Mouse (Mus musculus): ENCODE results near the gene Rnf130. TPM values are rescaled to one million over a fixed set of nuclear protein-coding genes. Genes with fewer than 3 reads are reported as not detected.

Rnf130 gene
- polyA plus RNA-seq, 1 experiment from 2014 or later, result 14.7 TPM

- Histone ChIP-seq H3K4me1 (ENCODE audit: control insufficient read depth, insufficient read depth, low read length) (no peaks in the 10 kb centered on the region), H3K4me2 (ENCODE audit: low read depth, low read length) (no peak overlapping the region), H3K27me3 (replicated peaks; ENCODE audit: control insufficient read depth, insufficient read depth, low read length) (no peaks in the 10 kb centered on the region), H3K27ac (ENCODE audit: low read length) (no peak overlapping the region), H3K9me3 (ENCODE audit: control insufficient read depth, low read length) (no peaks in the 10 kb centered on the region), H3K36me3 (ENCODE audit: control insufficient read depth, insufficient read depth, low read length) (no peaks in the 10 kb centered on the region), H3K9ac (ENCODE audit: low read depth, low read length) (no peak overlapping the region), H3K4me3 (ENCODE audit: low read length) (no peak overlapping the region)
- no peak for ATAC-seq
- WGBS, result 91% methylated on average over 4 of the region's 4 CpGs
These were observed 11.8 kb downstream of the Rnf130 start for GRCm38 (mm10) chr11:50036781-50037460.

GRCm38 (mm10) chr11:50038757-50039156, 13.6 kb downstream of the Rnf130 start:
- Histone ChIP-seq H3K4me1 (ENCODE audit: control insufficient read depth, insufficient read depth, low read length) (no peaks in the 10 kb centered on the region), H3K9me3 (ENCODE audit: control insufficient read depth, low read length) (no peaks in the 10 kb centered on the region), H3K36me3 (ENCODE audit: control insufficient read depth, insufficient read depth, low read length) (no peaks in the 10 kb centered on the region), H3K27ac (ENCODE audit: low read length) (no peak overlapping the region), H3K9ac (ENCODE audit: low read depth, low read length) (no peak overlapping the region), H3K4me2 (ENCODE audit: low read depth, low read length) (no peak overlapping the region), H3K27me3 (replicated peaks; ENCODE audit: control insufficient read depth, insufficient read depth, low read length) (no peaks in the 10 kb centered on the region), H3K4me3 (ENCODE audit: low read length) (no peak overlapping the region)
- 84% methylated on average over 1 of the region's 1 CpGs for WGBS
- no peak for ATAC-seq

DNA sequence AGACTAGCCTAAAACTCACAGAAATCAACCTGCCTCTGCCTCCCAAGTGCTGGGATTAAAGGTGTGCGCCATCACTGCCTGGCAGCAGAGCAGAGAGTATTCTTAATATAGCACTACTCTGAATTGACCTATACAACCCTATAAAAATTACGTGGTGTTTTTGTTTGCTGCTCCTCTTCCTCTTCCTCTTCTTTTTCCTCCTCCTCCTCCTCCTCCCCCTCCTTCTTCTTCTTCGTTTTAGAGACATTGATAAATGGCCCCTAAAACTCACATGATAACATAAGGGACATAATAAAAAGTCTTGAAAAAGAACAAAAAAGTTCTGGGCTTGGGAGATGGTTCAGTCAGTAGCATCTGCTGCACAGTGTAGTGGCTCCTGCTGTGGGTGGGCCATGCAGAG, 16.0 kb downstream of the Rnf130 start:
- Histone ChIP-seq H3K36me3 (ENCODE audit: control insufficient read depth, insufficient read depth, low read length) (no peaks in the 10 kb centered on the region), H3K9ac (ENCODE audit: low read depth, low read length) (no peak overlapping the region), H3K4me1 (ENCODE audit: control insufficient read depth, insufficient read depth, low read length) (no peaks in the 10 kb centered on the region), H3K4me2 (ENCODE audit: low read depth, low read length) (no peak overlapping the region), H3K4me3 (ENCODE audit: low read length) (no peak overlapping the region), H3K27me3 (replicated peaks; ENCODE audit: control insufficient read depth, insufficient read depth, low read length) (no peaks in the 10 kb centered on the region), H3K27ac (ENCODE audit: low read length) (no peak overlapping the region), H3K9me3 (ENCODE audit: control insufficient read depth, low read length) (no peaks in the 10 kb centered on the region)
- ATAC-seq, result no peak
- 70% methylated on average over 3 of the region's 3 CpGs for WGBS

GRCm38 (mm10) chr11:50042345-50042997, 17.3 kb downstream of the Rnf130 start:
- Histone ChIP-seq H3K4me2 (ENCODE audit: low read depth, low read length) (no peak overlapping the region), H3K9ac (ENCODE audit: low read depth, low read length) (no peak overlapping the region), H3K4me3 (ENCODE audit: low read length) (no peak overlapping the region), H3K36me3 (ENCODE audit: control insufficient read depth, insufficient read depth, low read length) (no peaks in the 10 kb centered on the region), H3K4me1 (ENCODE audit: control insufficient read depth, insufficient read depth, low read length) (no peaks in the 10 kb centered on the region), H3K27me3 (replicated peaks; ENCODE audit: control insufficient read depth, insufficient read depth, low read length) (no peaks in the 10 kb centered on the region), H3K27ac (ENCODE audit: low read length) (no peak overlapping the region), H3K9me3 (ENCODE audit: control insufficient read depth, low read length) (no peaks in the 10 kb centered on the region)
- WGBS, result 74% methylated on average over 4 of the region's 4 CpGs
- ATAC-seq, result 0 out of 2 replicates have a peak, but pooled peaks have one; percentile 11

GRCm38 (mm10) chr11:50044454-50044853, 19.3 kb downstream of the Rnf130 start:
- no peak for ATAC-seq
- no peak overlapping the region for H3K4me3 ChIP-seq (ENCODE audit: low read length)
- no peak overlapping the region for H3K9ac ChIP-seq (ENCODE audit: low read depth, low read length)
- no peaks in the 10 kb centered on the region for H3K27me3 ChIP-seq (replicated peaks; ENCODE audit: control insufficient read depth, insufficient read depth, low read length)
- H3K4me1 ChIP-seq (ENCODE audit: control insufficient read depth, insufficient read depth, low read length), result no peaks in the 10 kb centered on the region
- WGBS, result 91% methylated on average over 4 of the region's 4 CpGs
- no peaks in the 10 kb centered on the region for H3K36me3 ChIP-seq (ENCODE audit: control insufficient read depth, insufficient read depth, low read length)
- H3K4me2 ChIP-seq (ENCODE audit: low read depth, low read length), result no peak overlapping the region
- H3K27ac ChIP-seq (ENCODE audit: low read length), result no peak overlapping the region
- no peaks in the 10 kb centered on the region for H3K9me3 ChIP-seq (ENCODE audit: control insufficient read depth, low read length)

DNA sequence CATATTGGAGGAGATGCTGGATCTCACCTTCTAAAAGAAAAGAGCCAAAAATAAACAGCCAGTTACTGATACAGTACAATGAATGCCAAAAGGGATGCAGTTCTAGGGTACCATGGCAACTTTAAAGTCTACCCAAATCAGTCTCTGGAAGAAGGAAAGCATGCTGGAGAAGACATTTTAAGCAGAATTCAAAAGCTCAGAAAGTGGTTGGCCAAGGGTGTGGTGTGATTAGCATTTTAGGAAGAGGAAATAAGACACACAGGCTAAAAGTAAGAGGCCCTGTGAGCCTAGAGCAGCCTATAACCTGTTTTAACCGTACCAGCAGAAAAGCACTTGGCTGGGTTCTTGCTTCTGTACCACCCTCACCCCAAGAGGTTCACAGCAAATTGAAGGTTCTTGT, 22.5 kb downstream of the Rnf130 start:
- Histone ChIP-seq H3K9me3 (ENCODE audit: control insufficient read depth, low read length) (no peaks in the 10 kb centered on the region), H3K4me3 (ENCODE audit: low read length) (no peak overlapping the region), H3K27me3 (replicated peaks; ENCODE audit: control insufficient read depth, insufficient read depth, low read length) (no peaks in the 10 kb centered on the region), H3K4me1 (ENCODE audit: control insufficient read depth, insufficient read depth, low read length) (no peaks in the 10 kb centered on the region), H3K9ac (ENCODE audit: low read depth, low read length) (no peak overlapping the region), H3K4me2 (ENCODE audit: low read depth, low read length) (no peak overlapping the region), H3K27ac (ENCODE audit: low read length) (no peak overlapping the region), H3K36me3 (ENCODE audit: control insufficient read depth, insufficient read depth, low read length) (no peaks in the 10 kb centered on the region)
- ATAC-seq, result no peak
- 81% methylated on average over 1 of the region's 1 CpGs for WGBS

DNA sequence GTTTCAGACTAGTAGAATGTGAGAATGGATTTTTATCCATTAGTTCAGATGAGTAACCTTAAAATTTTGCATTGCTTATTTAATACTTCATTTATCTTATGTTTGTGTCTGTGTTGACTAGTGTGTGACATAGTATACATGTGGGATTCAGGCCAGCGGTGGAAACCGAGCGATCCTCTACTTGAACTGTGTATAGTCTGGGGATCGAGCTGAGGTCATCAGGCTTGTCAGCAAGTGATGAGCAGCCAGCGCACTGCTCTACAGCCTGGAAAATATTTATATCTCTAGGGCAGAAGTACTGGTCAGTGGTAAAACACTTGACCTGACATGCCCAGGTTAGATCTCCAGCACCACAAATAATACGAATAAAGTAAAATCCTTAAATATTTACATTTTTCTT, 23.0 kb downstream of the Rnf130 start:
- no peaks in the 10 kb centered on the region for H3K4me1 ChIP-seq (ENCODE audit: control insufficient read depth, insufficient read depth, low read length)
- H3K9ac ChIP-seq (ENCODE audit: low read depth, low read length), result no peak overlapping the region
- no peak overlapping the region for H3K27ac ChIP-seq (ENCODE audit: low read length)
- WGBS, result 54% methylated on average over 6 of the region's 6 CpGs
- ATAC-seq, result no peak
- no peak overlapping the region for H3K4me3 ChIP-seq (ENCODE audit: low read length)
- no peaks in the 10 kb centered on the region for H3K27me3 ChIP-seq (replicated peaks; ENCODE audit: control insufficient read depth, insufficient read depth, low read length)
- H3K9me3 ChIP-seq (ENCODE audit: control insufficient read depth, low read length), result no peaks in the 10 kb centered on the region
- no peak overlapping the region for H3K4me2 ChIP-seq (ENCODE audit: low read depth, low read length)
- no peaks in the 10 kb centered on the region for H3K36me3 ChIP-seq (ENCODE audit: control insufficient read depth, insufficient read depth, low read length)

GRCm38 (mm10) chr11:50050392-50050791, 25.2 kb downstream of the Rnf130 start:
- Histone ChIP-seq H3K36me3 (ENCODE audit: control insufficient read depth, insufficient read depth, low read length) (no peaks in the 10 kb centered on the region), H3K27me3 (replicated peaks; ENCODE audit: control insufficient read depth, insufficient read depth, low read length) (no peaks in the 10 kb centered on the region), H3K9ac (ENCODE audit: low read depth, low read length) (no peak overlapping the region), H3K4me3 (ENCODE audit: low read length) (no peak overlapping the region), H3K9me3 (ENCODE audit: control insufficient read depth, low read length) (no peaks in the 10 kb centered on the region), H3K4me1 (ENCODE audit: control insufficient read depth, insufficient read depth, low read length) (no peaks in the 10 kb centered on the region), H3K27ac (ENCODE audit: low read length) (no peak overlapping the region), H3K4me2 (ENCODE audit: low read depth, low read length) (no peak overlapping the region)
- 52% methylated on average over 6 of the region's 6 CpGs for WGBS
- 0 out of 2 replicates have a peak, but pooled peaks have one; percentile 58 for ATAC-seq

DNA sequence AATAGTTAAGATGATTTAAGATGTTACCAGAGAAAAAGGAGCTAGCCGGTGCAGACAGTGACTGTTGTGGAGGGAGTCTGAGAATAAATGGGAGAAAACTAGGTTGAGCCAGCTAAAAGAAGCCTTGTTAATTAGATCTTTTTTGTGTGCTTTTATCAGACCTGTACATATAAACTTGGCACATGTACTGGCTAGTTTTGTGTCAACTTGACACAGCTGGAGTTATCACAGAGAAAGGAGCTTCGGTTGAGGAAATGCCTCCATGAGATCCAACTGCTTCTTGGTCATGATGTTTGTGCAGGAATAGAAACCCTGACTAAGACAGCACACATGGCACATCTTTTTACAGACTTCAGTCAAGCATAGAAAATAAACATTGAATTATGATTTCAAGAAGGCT, 32.6 kb downstream of the Rnf130 start:
- no peaks in the 10 kb centered on the region for H3K4me1 ChIP-seq (ENCODE audit: control insufficient read depth, insufficient read depth, low read length)
- H3K4me3 ChIP-seq (ENCODE audit: low read length), result no peak overlapping the region
- no peaks in the 10 kb centered on the region for H3K9me3 ChIP-seq (ENCODE audit: control insufficient read depth, low read length)
- no peaks in the 10 kb centered on the region for H3K27me3 ChIP-seq (replicated peaks; ENCODE audit: control insufficient read depth, insufficient read depth, low read length)
- no peaks in the 10 kb centered on the region for H3K36me3 ChIP-seq (ENCODE audit: control insufficient read depth, insufficient read depth, low read length)
- H3K9ac ChIP-seq (ENCODE audit: low read depth, low read length), result no peak overlapping the region
- WGBS, result 71% methylated on average over 2 of the region's 2 CpGs
- no peak overlapping the region for H3K27ac ChIP-seq (ENCODE audit: low read length)
- H3K4me2 ChIP-seq (ENCODE audit: low read depth, low read length), result no peak overlapping the region
- ATAC-seq, result no peak
